Comparison of ENCODE assay signal across 16 mouse cellular contexts in genomic region chr9:32650738-32651137, GRCm38 (mm10).
"Had no signal": no experiment of that assay in that cellular context is flagged by ENCODE, and none has a peak within 500 bp of the region (broad histone marks: within the 10 kb centered on the region; RNA-seq: fewer than 3 reads in every experiment).

No protein-coding gene starts in this region.

- H3K4me3 ChIP-seq: kidney, embryonic 15.5 days; left cerebral cortex, adult 2 months; liver, embryonic 13.5 days; megakaryocyte, embryonic 14.5 days; midbrain, embryonic 10.5 days; stomach, embryonic 15.5 days had no signal

- H3K9ac ChIP-seq: kidney, embryonic 15.5 days; liver, embryonic 13.5 days; stomach, embryonic 15.5 days had no signal

- H3K9me3 ChIP-seq: kidney, embryonic 15.5 days; liver, embryonic 13.5 days; megakaryocyte, embryonic 14.5 days; midbrain, embryonic 10.5 days; stomach, embryonic 15.5 days had no signal

- H3K27ac ChIP-seq: kidney, embryonic 15.5 days; left cerebral cortex, adult 2 months; liver, embryonic 13.5 days; midbrain, embryonic 10.5 days; stomach, embryonic 15.5 days had no signal

- H3K27me3 ChIP-seq: kidney, embryonic 15.5 days; stomach, embryonic 15.5 days had no signal

- DNase-seq: kidney, adult 8-10 months; kidney, postnatal 10 days; kidney, postnatal 36 days; layer of hippocampus, postnatal 36 days; liver, embryonic 13.5 days; lung, adult 2 months; lung, postnatal 36 days; midbrain, embryonic 14.5 days; right cerebral cortex, adult 18-20 months; right cerebral cortex, postnatal 14 days; thymus, postnatal 25 days had no signal

- H3K4me2 ChIP-seq: kidney, embryonic 15.5 days; liver, embryonic 13.5 days; stomach, embryonic 15.5 days had no signal

- H3K36me3 ChIP-seq: kidney, embryonic 15.5 days; liver, embryonic 13.5 days; midbrain, embryonic 10.5 days; stomach, embryonic 15.5 days had no signal
